Mouse (Mus musculus) spleen, adult 12 weeks (tissue): ENCODE measurements around the gene Zmat1.

Experiments
- DNase-seq: peaks from one replicate; pipeline ENCODE4 v3.0.0; 2022; ENCODE audit warnings: low spot score

The Zmat1 gene

DNA sequence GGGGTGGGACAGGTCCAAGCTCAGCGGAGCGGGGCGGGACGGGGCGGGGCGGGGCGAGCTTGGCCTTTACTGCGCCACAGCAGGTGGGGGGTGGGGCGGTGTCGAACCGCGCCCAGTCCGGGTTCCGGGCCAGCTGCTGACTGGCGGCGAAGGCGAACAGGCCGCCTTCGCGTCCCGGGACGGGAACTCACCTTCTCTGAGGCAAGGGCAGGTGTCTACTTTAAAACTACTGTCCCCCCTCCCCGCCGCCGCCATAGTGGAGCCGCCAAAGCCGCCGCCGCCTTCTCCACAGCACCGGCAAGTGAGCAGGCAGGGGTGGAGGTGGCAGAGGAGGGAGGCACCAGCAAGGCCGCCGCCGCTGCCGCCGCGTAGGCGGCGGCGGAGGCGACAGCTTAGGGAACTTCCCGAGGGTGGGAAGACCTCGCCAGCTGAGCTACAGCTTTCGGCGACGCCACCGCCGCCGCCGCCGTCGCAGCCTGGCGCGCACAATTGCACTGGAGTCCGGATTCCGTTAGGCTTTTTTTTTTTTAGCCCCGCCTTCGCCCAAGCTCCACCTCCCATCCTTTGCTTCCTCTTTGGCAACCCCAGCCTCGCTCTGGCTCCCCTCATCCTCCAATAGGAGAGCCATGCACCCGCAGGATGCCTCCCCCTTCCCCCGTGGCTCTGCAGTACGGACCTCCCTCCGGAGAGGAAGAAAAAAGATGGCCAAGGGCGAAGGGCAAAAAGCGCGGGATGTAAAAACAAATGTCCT is at the start of gene Zmat1:
TSS of gene Zmat1 (minus strand) at position 490 of the 751 bp plus-strand sequence.
- DNase-seq: peak; percentile 75

DNA sequence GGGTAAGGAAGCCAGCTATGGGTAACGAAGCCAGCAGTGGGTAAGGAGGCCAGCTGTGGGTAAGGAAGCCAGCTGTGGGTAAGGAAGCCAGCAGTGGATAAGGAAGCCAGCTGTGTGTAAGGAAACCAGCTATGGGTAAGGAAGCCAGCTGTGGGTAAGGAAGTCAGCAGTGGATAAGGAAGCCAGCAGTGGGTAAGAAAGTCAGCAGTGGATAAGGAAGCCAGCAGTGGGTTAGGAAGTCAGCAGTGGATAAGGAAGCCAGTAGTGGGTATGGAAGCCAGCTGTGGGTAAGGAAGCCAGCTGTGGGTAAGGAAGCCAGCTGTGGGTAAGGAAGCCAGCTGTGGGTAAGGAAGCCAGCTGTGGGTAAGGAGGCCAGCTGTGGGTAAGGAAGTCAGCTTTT is 44.9 kb upstream of the Zmat1 start:
- DNase-seq: peak; percentile 6

DNA sequence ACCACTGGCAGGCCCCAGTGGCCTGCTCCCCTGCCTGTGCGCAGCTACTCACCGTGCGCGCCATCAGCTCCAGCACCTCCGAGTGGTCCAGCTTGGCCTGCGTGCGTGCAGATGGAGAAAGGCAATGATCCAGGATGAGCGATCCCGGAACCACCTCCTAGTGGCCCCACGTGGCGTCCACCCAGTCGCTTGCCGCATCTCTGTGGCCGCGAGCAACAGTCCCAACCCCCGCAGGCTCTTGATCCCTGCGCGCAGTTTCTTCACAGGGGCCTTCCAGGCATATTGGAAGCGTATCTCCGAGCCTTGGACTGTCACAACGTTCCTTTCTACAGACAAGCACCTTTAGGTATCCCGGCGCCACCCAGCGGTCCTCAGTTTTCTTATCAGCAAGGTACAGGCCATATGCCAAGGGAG is 27.0 kb upstream of the Zmat1 start:
- no peak for DNase-seq

DNA sequence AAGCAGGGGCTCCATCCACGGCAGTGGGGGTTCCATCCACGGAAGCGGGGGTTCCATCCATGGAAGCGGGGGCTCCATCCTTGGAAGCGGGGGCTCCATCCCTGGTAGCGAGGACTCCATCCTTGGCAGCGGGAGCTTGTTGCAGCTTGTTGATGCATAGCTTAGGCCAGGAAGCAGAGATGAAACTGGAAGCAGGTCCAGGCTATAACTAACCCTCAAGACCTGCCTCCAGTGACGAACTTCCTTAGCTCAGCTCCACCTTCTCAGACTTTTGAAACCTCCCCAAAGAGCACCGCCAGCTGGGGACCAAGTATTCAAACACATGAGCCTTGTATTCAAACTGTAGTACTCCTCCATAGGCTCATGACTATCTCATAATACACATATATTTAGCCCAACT is 16.1 kb upstream of the Zmat1 start:
- no peak for DNase-seq

DNA sequence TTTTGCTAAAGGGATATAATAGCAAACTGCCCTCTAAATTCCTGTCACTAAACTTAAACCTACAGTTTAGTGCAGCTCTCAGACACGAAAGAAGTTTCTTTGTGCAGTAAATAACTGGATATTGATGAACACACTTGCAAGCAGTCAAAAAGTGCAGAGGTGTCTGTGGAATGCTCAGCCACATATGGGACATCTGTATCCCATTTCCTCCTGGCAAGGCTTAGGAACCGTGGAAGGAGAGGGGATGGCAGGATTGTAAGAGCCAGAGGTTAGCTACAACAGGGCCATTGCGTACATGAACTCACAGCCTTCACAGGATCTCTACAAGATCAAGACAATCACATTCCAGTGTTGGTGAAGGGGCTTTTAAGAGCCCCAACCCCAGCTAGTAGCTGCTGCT is 2.4 kb upstream of the Zmat1 start:
- no peak for DNase-seq

DNA sequence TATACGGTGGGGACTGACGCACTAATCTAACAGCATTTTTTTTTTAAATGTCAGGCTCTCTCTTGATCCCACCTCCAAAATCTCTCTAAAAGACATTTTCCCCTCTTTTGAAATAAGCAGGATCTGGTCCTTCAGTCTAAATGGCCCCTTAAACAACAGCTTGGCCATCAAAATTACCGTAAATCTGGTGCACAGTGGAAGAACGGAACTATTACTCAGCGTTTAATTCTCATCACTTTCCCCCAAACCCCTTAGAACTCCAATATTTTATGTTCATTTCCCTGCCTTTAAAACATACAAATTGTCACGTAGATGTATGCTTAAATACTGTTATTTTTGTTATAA is 434 bp upstream of the Zmat1 start:
- DNase-seq: no peak

DNA sequence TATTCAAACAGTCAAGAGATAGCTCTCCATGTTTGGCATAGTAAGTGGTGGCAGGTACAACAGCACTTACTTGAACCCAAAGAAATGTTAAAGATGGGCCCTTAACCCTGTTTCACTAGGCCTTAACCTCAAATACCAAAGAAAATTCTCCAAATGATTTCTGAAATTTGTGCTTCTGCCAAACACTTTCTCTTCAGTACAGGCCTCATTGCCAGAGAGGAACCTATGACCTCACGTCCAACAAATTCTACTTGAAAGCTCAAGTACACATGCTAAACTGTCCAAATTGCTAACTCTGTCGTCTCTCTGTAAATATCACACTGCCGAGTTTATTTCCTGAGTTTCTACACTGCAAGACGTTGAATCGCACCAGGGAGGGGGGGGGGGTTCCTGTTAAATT is 988 bp downstream of the Zmat1 start:
- no peak for DNase-seq

DNA sequence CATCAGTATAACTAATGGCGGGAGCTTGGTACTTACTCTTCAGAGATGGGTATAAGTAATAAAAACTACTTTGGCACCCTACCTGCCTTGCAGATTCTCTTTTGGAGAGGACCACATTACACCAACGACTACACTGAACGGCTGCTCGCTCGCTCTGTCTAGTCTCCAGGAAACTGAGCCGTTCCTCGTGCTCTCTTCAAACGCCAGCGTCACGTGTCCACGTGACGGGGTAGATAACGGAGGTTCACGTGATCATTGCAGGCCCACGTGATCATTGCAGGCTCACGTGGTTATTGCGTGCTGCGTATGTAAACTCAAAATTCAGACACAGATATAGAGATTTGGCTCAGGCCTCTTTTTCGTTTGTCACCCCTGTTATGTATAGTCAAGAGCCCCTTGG is 44.5 kb downstream of the Zmat1 start, which contains the start of gene Nxf2:
TSS of gene Nxf2 (minus strand) at position 209 of the 400 bp plus-strand sequence.
- DNase-seq: no peak

DNA sequence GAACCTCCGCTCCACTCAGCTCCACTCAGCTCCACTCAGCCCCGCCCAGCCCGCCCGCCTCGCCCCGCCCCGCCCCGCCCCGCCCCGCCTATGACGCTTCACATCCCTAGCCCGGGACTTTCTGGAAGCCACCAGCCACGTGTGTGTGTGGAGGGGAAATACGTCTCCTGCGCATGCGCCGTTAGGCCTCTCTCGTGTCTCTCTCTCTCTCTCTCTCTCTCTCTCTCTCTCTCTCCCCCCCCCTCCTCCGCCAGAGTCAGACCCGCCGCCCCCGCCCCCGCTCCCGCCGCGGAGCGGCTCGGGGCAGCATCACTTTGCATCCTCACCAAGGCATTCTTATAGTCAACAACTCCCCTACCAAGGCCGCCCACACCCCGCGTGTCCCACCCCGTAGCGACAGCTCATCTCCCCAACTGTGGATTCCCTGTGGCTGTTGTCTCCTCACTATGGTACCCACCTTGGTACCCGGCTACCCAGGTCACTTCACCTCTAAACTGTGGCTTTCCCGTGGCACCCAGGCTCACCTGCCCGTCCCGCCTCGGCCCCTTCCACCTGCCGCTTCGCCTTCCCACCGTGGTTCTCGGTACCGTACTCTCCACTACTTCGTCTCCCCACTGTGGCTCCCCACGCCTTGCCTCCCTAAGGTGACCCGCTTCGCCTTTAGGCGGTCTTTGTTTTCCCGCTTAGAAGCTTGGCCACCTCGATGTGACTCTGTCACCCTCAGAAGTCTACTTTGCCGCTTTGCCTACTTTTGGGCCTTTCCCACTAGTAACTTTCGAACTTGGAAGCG is 45.5 kb downstream of the Zmat1 start:
- peak; percentile 26 for DNase-seq

DNA sequence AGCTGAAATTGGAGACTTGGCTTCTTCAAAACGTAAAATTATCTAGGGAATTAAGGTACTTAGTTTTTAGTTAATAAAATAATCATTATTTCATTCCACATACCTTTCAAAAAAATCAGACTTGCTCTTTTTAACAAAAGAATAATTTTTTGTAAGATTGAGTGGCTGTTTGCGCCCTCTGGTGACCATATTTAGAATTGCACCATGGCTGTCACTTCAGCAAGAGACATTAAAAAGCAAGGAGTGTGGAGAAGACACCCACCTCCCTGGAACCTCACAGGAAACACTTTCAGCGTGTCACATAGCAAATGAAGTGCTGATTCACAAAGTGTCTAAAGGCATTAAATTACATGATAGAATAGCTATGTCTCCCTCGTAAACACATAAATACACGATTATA is 78.6 kb downstream of the Zmat1 start:
- DNase-seq: peak; percentile 22

DNA sequence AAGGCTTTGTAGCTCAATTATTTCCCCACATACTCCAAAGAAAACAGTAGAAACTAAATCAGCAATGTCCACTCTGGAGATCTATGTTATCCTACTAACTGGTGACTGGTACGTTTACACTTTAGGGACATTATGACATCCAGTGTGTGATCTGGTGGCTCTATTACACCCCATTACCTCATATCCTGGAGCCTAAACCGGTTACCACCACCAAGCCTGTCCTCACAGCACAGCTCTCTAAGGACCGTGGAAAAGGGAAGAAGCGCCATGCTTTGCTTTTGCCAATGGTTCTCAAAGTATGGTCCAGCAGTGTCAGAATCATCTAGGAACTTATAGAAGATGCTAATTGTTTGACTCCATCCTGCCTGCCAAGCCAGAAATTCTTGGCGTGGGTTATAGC is 79.1 kb downstream of the Zmat1 start:
- DNase-seq: no peak

DNA sequence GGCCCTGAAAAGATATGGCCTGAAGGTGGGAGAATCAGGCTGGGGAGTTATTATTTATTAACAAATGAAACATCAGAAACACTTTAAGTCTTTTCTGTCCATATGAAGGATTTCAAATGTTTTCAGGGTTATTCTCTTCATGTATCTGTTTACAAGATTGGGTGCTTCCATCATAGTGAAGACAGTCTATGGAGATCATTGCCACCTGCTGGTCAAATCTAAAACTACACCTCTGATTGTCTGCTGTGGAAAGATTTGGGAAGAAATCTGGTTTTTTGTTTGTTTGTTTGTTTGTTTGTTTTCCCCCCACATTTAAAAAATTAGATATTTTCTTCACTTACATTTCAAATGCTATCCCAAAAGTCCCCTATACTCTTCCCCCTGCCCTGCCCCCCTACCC is 84.0 kb downstream of the Zmat1 start:
- no peak for DNase-seq

DNA sequence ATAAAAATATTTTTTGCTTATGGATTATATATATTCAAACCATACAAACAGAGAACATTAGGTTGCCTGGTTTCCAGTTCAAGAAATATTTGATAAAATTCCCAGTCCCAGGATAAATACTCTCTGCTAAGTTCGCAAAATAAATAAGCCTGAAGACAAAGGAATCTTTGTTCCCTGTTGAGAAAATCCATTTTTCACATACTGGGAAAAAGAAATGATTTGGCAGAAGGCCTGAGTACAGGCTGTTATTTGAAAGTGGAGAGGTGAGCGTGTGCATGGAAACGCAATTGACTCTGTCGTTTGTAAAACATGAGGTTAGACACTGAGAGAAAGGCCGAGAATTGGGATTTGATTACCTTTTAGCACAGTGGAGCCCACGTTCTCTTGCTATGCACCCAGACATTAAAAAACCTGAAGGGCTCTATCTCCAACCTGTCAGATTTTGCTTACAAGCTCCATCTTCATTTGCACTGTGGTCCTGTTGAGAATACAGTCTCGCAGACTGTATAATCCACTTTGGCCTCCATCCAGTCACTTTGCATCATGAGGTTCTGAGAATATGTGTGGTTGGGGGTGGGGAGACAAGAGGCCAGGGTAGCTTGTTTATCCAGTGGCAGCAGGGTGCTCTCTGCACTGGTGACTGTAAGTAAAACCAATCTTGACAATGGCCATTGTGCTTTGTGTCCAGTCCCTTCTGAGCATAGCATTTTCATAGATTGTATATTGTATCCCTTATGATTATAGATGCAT is 85.2 kb downstream of the Zmat1 start:
- DNase-seq: no peak
